Mouse (Mus musculus) hindbrain, embryonic 16.5 days (tissue): ENCODE data around the gene Orc3. TPM values are rescaled to one million over a fixed set of nuclear protein-coding genes. Genes with fewer than 3 reads are reported as not detected.

Source experiments
- ATAC-seq: fragments of 200-750 bp; cut with Nextera tagmentation; 2 replicates; pipeline ENCODE4 v1.8.0; 2017; ENCODE audit warnings: moderate TSS enrichment, moderate library complexity
- H3K27ac ChIP-seq: fragments of 300-500 bp; sonication (generic); 2 replicates; pipeline ENCODE4 v1.5.1; 2014; ENCODE audit warnings: low read depth, mild to moderate bottlenecking, control low read depth, low read length, moderate library complexity
- H3K27me3 ChIP-seq: fragments of 300-500 bp; sonication (generic); replicated peaks from 2 replicates; pipeline ENCODE4 v1.6.1; 2014; ENCODE audit warnings: low read length; ENCODE audit not compliant: control insufficient read depth, insufficient read depth
- H3K36me3 ChIP-seq: fragments of 300-500 bp; sonication (generic); 2 replicates; pipeline ENCODE4 v1.6.1; 2014; ENCODE audit warnings: mild to moderate bottlenecking, low read length, moderate library complexity, mixed read lengths; ENCODE audit not compliant: control insufficient read depth, insufficient read depth
- H3K4me1 ChIP-seq: fragments of 300-500 bp; sonication (generic); 2 replicates; pipeline ENCODE4 v1.6.1; 2014; ENCODE audit warnings: low read depth, low read length; ENCODE audit not compliant: control insufficient read depth, insufficient read depth
- H3K4me2 ChIP-seq: fragments of 300-500 bp; sonication (generic); 2 replicates; pipeline ENCODE4 v1.6.1; 2014; ENCODE audit warnings: mild to moderate bottlenecking, low read length, control low read depth, moderate library complexity
- H3K4me3 ChIP-seq: fragments of 300-500 bp; sonication (generic); 2 replicates; pipeline ENCODE4 v1.5.1; 2014; ENCODE audit warnings: mild to moderate bottlenecking, low read length, control low read depth, moderate library complexity
- H3K9ac ChIP-seq: fragments of 300-500 bp; sonication (generic); 2 replicates; pipeline ENCODE4 v1.6.1; 2014; ENCODE audit warnings: low read depth, mild to moderate bottlenecking, control low read depth, low read length, moderate library complexity
- H3K9me3 ChIP-seq: fragments of 300-500 bp; sonication (generic); 2 replicates; pipeline ENCODE4 v1.6.1; 2014; ENCODE audit warnings: mild to moderate bottlenecking, low read length, moderate library complexity; ENCODE audit not compliant: control insufficient read depth
- WGBS: fragments of 180-500 bp; shearing (Covaris S2); extraction: QIAGEN DNeasy Blood & Tissue Kit; methylation state at CpG from one replicate; pipeline ENCODE4 v1.1.7; 2014; 5-methylcytosine and 5-hydroxymethylcytosine counted together
- polyA plus RNA-seq: library from polyadenylated mRNA; unstranded; fragments of >200 nt; fragmentation: Nextera tagmentation; extraction: Ambion mirVana; gene quantifications from 2 replicates; pipeline ENCODE4 v1.2.1, GENCODE M21; 2015

Gene Orc3
- polyA plus RNA-seq, 1 experiment from 2014 or later = 71.0 TPM

- no peak for ATAC-seq
- Histone ChIP-seq H3K4me3 (peak within 1 kb of the TSS; percentile 75), H3K9ac (peak within 1 kb of the TSS; percentile 88), H3K36me3 (no peaks in the 10 kb centered on the region), H3K4me2 (peak within 1 kb of the TSS; percentile 84), H3K27me3 (no peaks in the 10 kb centered on the region), H3K4me1 (peaks cover 7% of the 10 kb centered on the region; the same call in 1 of the 2 replicates), H3K9me3 (no peaks in the 10 kb centered on the region), H3K27ac (peak within 1 kb of the TSS; percentile 96)
- under 1% methylated on average over 51 of the region's 53 CpGs for WGBS
Observed at GRCm38 (mm10) chr4:34550748-34551097, 64.0 kb downstream of the Orc3 start, which contains the start of gene Akirin2. Gene Akirin2, plus strand, starts transcription at chr4:34550937.

GRCm38 (mm10) chr4:34549981-34550747, 64.6 kb downstream of the Orc3 start:
- Histone ChIP-seq H3K4me3 (peak overlapping the region; percentile 75), H3K9ac (peak overlapping the region; percentile 88), H3K4me1 (peaks cover 6% of the 10 kb centered on the region; the same call in 1 of the 2 replicates), H3K9me3 (no peaks in the 10 kb centered on the region), H3K27ac (peak overlapping the region; percentile 96), H3K4me2 (peak overlapping the region; percentile 72), H3K27me3 (no peaks in the 10 kb centered on the region), H3K36me3 (no peaks in the 10 kb centered on the region)
- 2% methylated on average over 38 of the region's 38 CpGs for WGBS
- ATAC-seq = peak; percentile 96

- Histone ChIP-seq H3K27ac (no peak overlapping the region), H3K27me3 (no peaks in the 10 kb centered on the region), H3K4me2 (no peak overlapping the region), H3K36me3 (no peaks in the 10 kb centered on the region), H3K4me3 (no peak overlapping the region), H3K4me1 (no peaks in the 10 kb centered on the region), H3K9me3 (no peaks in the 10 kb centered on the region), H3K9ac (no peak overlapping the region)
- WGBS = 82% methylated on average over 6 of the region's 6 CpGs
- ATAC-seq = no peak
Observed at GRCm38 (mm10) chr4:34529941-34530340, 84.8 kb downstream of the Orc3 start.

GRCm38 (mm10) chr4:34529379-34529778, 85.4 kb downstream of the Orc3 start:
- H3K9ac ChIP-seq = no peak overlapping the region
- H3K36me3 ChIP-seq = no peaks in the 10 kb centered on the region
- H3K4me2 ChIP-seq = no peak overlapping the region
- 59% methylated on average over 4 of the region's 4 CpGs for WGBS
- H3K4me3 ChIP-seq = no peak overlapping the region
- no peak overlapping the region for H3K27ac ChIP-seq
- H3K4me1 ChIP-seq = no peaks in the 10 kb centered on the region
- no peaks in the 10 kb centered on the region for H3K27me3 ChIP-seq
- no peaks in the 10 kb centered on the region for H3K9me3 ChIP-seq
- ATAC-seq = no peak

GRCm38 (mm10) chr4:34528430-34529100, 86.2 kb downstream of the Orc3 start:
- Histone ChIP-seq H3K9me3 (no peaks in the 10 kb centered on the region), H3K27ac (no peak overlapping the region), H3K36me3 (no peaks in the 10 kb centered on the region), H3K4me3 (no peak overlapping the region), H3K4me2 (no peak overlapping the region), H3K9ac (no peak overlapping the region), H3K27me3 (no peaks in the 10 kb centered on the region), H3K4me1 (no peaks in the 10 kb centered on the region)
- ATAC-seq = no peak
- 96% methylated on average over 1 of the region's 1 CpGs for WGBS

- Histone ChIP-seq H3K4me3 (no peak overlapping the region), H3K36me3 (no peaks in the 10 kb centered on the region), H3K9ac (no peak overlapping the region), H3K4me2 (no peak overlapping the region), H3K9me3 (no peaks in the 10 kb centered on the region), H3K27ac (no peak overlapping the region), H3K27me3 (no peaks in the 10 kb centered on the region), H3K4me1 (no peaks in the 10 kb centered on the region)
- ATAC-seq = no peak
- WGBS = 84% methylated on average over 3 of the region's 3 CpGs
Observed at GRCm38 (mm10) chr4:34526771-34527170, 88.0 kb downstream of the Orc3 start.

GRCm38 (mm10) chr4:34523586-34523985, 91.2 kb downstream of the Orc3 start:
- no peak overlapping the region for H3K4me2 ChIP-seq
- ATAC-seq = no peak
- no peaks in the 10 kb centered on the region for H3K9me3 ChIP-seq
- H3K9ac ChIP-seq = no peak overlapping the region
- no peak overlapping the region for H3K27ac ChIP-seq
- no peak overlapping the region for H3K4me3 ChIP-seq
- no peaks in the 10 kb centered on the region for H3K4me1 ChIP-seq
- 78% methylated on average over 4 of the region's 4 CpGs for WGBS
- no peaks in the 10 kb centered on the region for H3K27me3 ChIP-seq
- no peaks in the 10 kb centered on the region for H3K36me3 ChIP-seq

- Histone ChIP-seq H3K4me2 (no peak overlapping the region), H3K27me3 (no peaks in the 10 kb centered on the region), H3K9me3 (no peaks in the 10 kb centered on the region), H3K27ac (no peak overlapping the region), H3K4me3 (no peak overlapping the region), H3K36me3 (no peaks in the 10 kb centered on the region), H3K4me1 (no peaks in the 10 kb centered on the region), H3K9ac (no peak overlapping the region)
- WGBS = 69% methylated on average over 3 of the region's 3 CpGs
- ATAC-seq = no peak
Observed at GRCm38 (mm10) chr4:34522846-34523245, 91.9 kb downstream of the Orc3 start.
